Mouse (Mus musculus): ENCODE data around the gene Tbcd. TPM values are rescaled to one million over a fixed set of nuclear protein-coding genes. Genes with fewer than 3 reads are reported as not detected.

Gene Tbcd
- total RNA-seq, 2 experiments from 2014 or later, result 18.4 to 18.8 TPM

- DNase-seq, result no peak
These were observed 84.8 kb downstream of the Tbcd start for GRCm38 (mm10) chr11:121536528-121536927.

GRCm38 (mm10) chr11:121542471-121542870, 90.7 kb downstream of the Tbcd start:
- no peak for DNase-seq

GRCm38 (mm10) chr11:121543287-121543856, 91.6 kb downstream of the Tbcd start:
- DNase-seq, result no peak

GRCm38 (mm10) chr11:121543922-121544321, 92.2 kb downstream of the Tbcd start:
- peak; percentile 24 for DNase-seq

GRCm38 (mm10) chr11:121544755-121545397, 93.1 kb downstream of the Tbcd start:
- DNase-seq, result no peak

GRCm38 (mm10) chr11:121545398-121546034, 93.8 kb downstream of the Tbcd start:
- DNase-seq, result no peak

GRCm38 (mm10) chr11:121547234-121547633, 95.5 kb downstream of the Tbcd start:
- DNase-seq, result no peak

- DNase-seq, result no peak
These were observed 96.2 kb downstream of the Tbcd start for GRCm38 (mm10) chr11:121547925-121548324.

GRCm38 (mm10) chr11:121548996-121549842, 97.5 kb downstream of the Tbcd start:
- DNase-seq, result peak; percentile 20

- no peak for DNase-seq
These were observed 98.3 kb downstream of the Tbcd start for GRCm38 (mm10) chr11:121549843-121550647.

- no peak for DNase-seq
These were observed 99.6 kb downstream of the Tbcd start for GRCm38 (mm10) chr11:121551206-121551799.

- no peak for DNase-seq
These were observed 100.4 kb downstream of the Tbcd start for GRCm38 (mm10) chr11:121552167-121552566.

GRCm38 (mm10) chr11:121552846-121553457, 101.2 kb downstream of the Tbcd start:
- DNase-seq, result peak; percentile 51

- no peak for DNase-seq
These were observed 101.7 kb downstream of the Tbcd start for GRCm38 (mm10) chr11:121553458-121553857.

- no peak for DNase-seq
These were observed 105.0 kb downstream of the Tbcd start for GRCm38 (mm10) chr11:121556727-121557126.

GRCm38 (mm10) chr11:121557946-121558345, 106.2 kb downstream of the Tbcd start:
- DNase-seq, result no peak

GRCm38 (mm10) chr11:121558522-121558921, 106.8 kb downstream of the Tbcd start:
- DNase-seq, result no peak

- DNase-seq, result no peak
These were observed 108.0 kb downstream of the Tbcd start for GRCm38 (mm10) chr11:121559527-121560293.

- no peak for DNase-seq
These were observed 108.5 kb downstream of the Tbcd start for GRCm38 (mm10) chr11:121560294-121560663.

- no peak for DNase-seq
These were observed 111.6 kb downstream of the Tbcd start for GRCm38 (mm10) chr11:121563312-121563711.

Measured in gastrocnemius, postnatal 10 days (tissue).